Mouse (Mus musculus) liver, embryonic 16.5 days (tissue): Measurements from ENCODE around the gene Gh. TPM values are rescaled to one million over a fixed set of nuclear protein-coding genes. Genes with fewer than 3 reads are reported as not detected.

Experiments
- ATAC-seq: fragments of 200-750 bp; cut with Nextera tagmentation; 2 replicates; pipeline ENCODE4 v1.8.0; 2017; ENCODE audit warnings: low read depth, mild to moderate bottlenecking, moderate number of reproducible peaks, moderate library complexity
- H3K27ac ChIP-seq: fragments of 300-500 bp; sonication (generic); 2 replicates; pipeline ENCODE4 v1.5.1; 2014; ENCODE audit warnings: mild to moderate bottlenecking, low read length
- H3K27me3 ChIP-seq: fragments of 300-500 bp; sonication (generic); 2 replicates; pipeline ENCODE4 v1.6.1; 2014; ENCODE audit warnings: low read depth, low read length, mixed read lengths; ENCODE audit not compliant: control insufficient read depth, insufficient read depth
- H3K36me3 ChIP-seq: fragments of 300-500 bp; sonication (generic); 2 replicates; pipeline ENCODE4 v1.6.1; 2014; ENCODE audit warnings: mild to moderate bottlenecking; ENCODE audit not compliant: control insufficient read depth, insufficient read depth
- H3K4me1 ChIP-seq: fragments of 300-500 bp; sonication (generic); 2 replicates; pipeline ENCODE4 v1.6.1; 2014; ENCODE audit warnings: low read depth, low read length, mixed read lengths; ENCODE audit not compliant: control insufficient read depth
- H3K4me2 ChIP-seq: fragments of 300-500 bp; sonication (generic); 2 replicates; pipeline ENCODE4 v1.6.1; 2014; ENCODE audit warnings: low read depth, low read length, mixed read lengths
- H3K4me3 ChIP-seq: fragments of 300-500 bp; sonication (generic); 2 replicates; pipeline ENCODE4 v1.5.1; 2014; ENCODE audit warnings: low read depth, mild to moderate bottlenecking, low read length
- H3K9ac ChIP-seq: fragments of 300-500 bp; sonication (generic); 2 replicates; pipeline ENCODE4 v1.6.1; 2014; ENCODE audit warnings: low read depth, low read length
- H3K9me3 ChIP-seq: fragments of 300-500 bp; sonication (generic); replicated peaks from 2 replicates; pipeline ENCODE4 v1.6.1; 2016; ENCODE audit warnings: low read length; ENCODE audit not compliant: control insufficient read depth
- WGBS: fragments of 180-500 bp; shearing (Covaris S2); extraction: QIAGEN DNeasy Blood & Tissue Kit; methylation state at CpG from one replicate; pipeline ENCODE4 v1.1.7; 2014; ENCODE audit not compliant: insufficient replicate concordance; 5-methylcytosine and 5-hydroxymethylcytosine counted together
- polyA plus RNA-seq: library from polyadenylated mRNA; unstranded; fragments of >200 nt; fragmentation: Nextera tagmentation; extraction: Ambion mirVana; gene quantifications from 2 replicates; pipeline ENCODE4 v1.2.1, GENCODE M21; 2015

Gene Gh
- polyA plus RNA-seq, 1 experiment from 2014 or later: not detected

- WGBS: 58% methylated on average over 6 of the region's 6 CpGs
- no peak overlapping the region for H3K27ac ChIP-seq
- H3K4me2 ChIP-seq: no peak overlapping the region
- no peak overlapping the region for H3K4me3 ChIP-seq
- no peaks in the 10 kb centered on the region for H3K27me3 ChIP-seq
- no peak overlapping the region for H3K9ac ChIP-seq
- H3K4me1 ChIP-seq: no peaks in the 10 kb centered on the region
- ATAC-seq: no peak
- no peaks in the 10 kb centered on the region for H3K36me3 ChIP-seq
- no peaks in the 10 kb centered on the region for H3K9me3 ChIP-seq
Observed at GRCm38 (mm10) chr11:106282452-106282851, 19.2 kb downstream of the Gh start.

GRCm38 (mm10) chr11:106276454-106276853, 25.2 kb downstream of the Gh start, which contains the start of gene Tcam1:
Gene Tcam1, plus strand, starts transcription at chr11:106276672.
- H3K4me2 ChIP-seq: 0 out of 2 replicates have a peak within 1 kb of the TSS, but pooled peaks have one; percentile 29
- no peak within 1 kb of the TSS for H3K9ac ChIP-seq
- H3K4me3 ChIP-seq: no peak within 1 kb of the TSS
- WGBS: 4% methylated on average over 25 of the region's 25 CpGs
- H3K9me3 ChIP-seq: no peaks in the 10 kb centered on the region
- H3K27ac ChIP-seq: no peak within 1 kb of the TSS
- no peaks in the 10 kb centered on the region for H3K27me3 ChIP-seq
- no peaks in the 10 kb centered on the region for H3K36me3 ChIP-seq
- ATAC-seq: no peak
- H3K4me1 ChIP-seq: peaks cover 22% of the 10 kb centered on the region

- ATAC-seq: no peak
- 72% methylated on average over 7 of the region's 7 CpGs for WGBS
- Histone ChIP-seq H3K9ac (no peak overlapping the region), H3K4me2 (no peak overlapping the region), H3K27ac (no peak overlapping the region), H3K4me3 (no peak overlapping the region), H3K27me3 (no peaks in the 10 kb centered on the region), H3K36me3 (no peaks in the 10 kb centered on the region), H3K4me1 (peaks cover 33% of the 10 kb centered on the region), H3K9me3 (no peaks in the 10 kb centered on the region)
Observed at GRCm38 (mm10) chr11:106274971-106275411, 26.7 kb downstream of the Gh start.

- WGBS: 64% methylated on average over 1 of the region's 1 CpGs
- H3K9me3 ChIP-seq: no peaks in the 10 kb centered on the region
- H3K36me3 ChIP-seq: no peaks in the 10 kb centered on the region
- no peaks in the 10 kb centered on the region for H3K27me3 ChIP-seq
- no peak overlapping the region for H3K4me3 ChIP-seq
- H3K4me1 ChIP-seq: peaks cover 35% of the 10 kb centered on the region
- H3K27ac ChIP-seq: no peak overlapping the region
- no peak for ATAC-seq
- H3K9ac ChIP-seq: no peak overlapping the region
- no peak overlapping the region for H3K4me2 ChIP-seq
Observed at GRCm38 (mm10) chr11:106274374-106274773, 27.3 kb downstream of the Gh start.

- H3K4me1 ChIP-seq: peaks cover 41% of the 10 kb centered on the region
- no peaks in the 10 kb centered on the region for H3K9me3 ChIP-seq
- H3K27ac ChIP-seq: no peak overlapping the region
- no peaks in the 10 kb centered on the region for H3K36me3 ChIP-seq
- no peaks in the 10 kb centered on the region for H3K27me3 ChIP-seq
- 80% methylated on average over 6 of the region's 6 CpGs for WGBS
- peak overlapping the region; percentile 96; the same call in 1 of the 2 replicates for H3K4me2 ChIP-seq
- no peak for ATAC-seq
- 0 out of 2 replicates have a peak overlapping the region, but pooled peaks have one; percentile 93 for H3K4me3 ChIP-seq
- H3K9ac ChIP-seq: no peak overlapping the region
Observed at GRCm38 (mm10) chr11:106273811-106274210, 27.9 kb downstream of the Gh start.

- WGBS: 6% methylated on average over 16 of the region's 16 CpGs
- no peaks in the 10 kb centered on the region for H3K36me3 ChIP-seq
- H3K4me3 ChIP-seq: peak overlapping the region; percentile 93
- peak overlapping the region; percentile 96 for H3K4me2 ChIP-seq
- peak; percentile 1; the same call in 1 of the 2 replicates for ATAC-seq
- H3K27me3 ChIP-seq: no peaks in the 10 kb centered on the region
- H3K9ac ChIP-seq: peak overlapping the region; percentile 70
- H3K4me1 ChIP-seq: peaks cover 46% of the 10 kb centered on the region
- peak overlapping the region; percentile 86 for H3K27ac ChIP-seq
- H3K9me3 ChIP-seq: no peaks in the 10 kb centered on the region
Observed at GRCm38 (mm10) chr11:106273311-106273684, 28.4 kb downstream of the Gh start.

- H3K4me1 ChIP-seq: peaks cover 49% of the 10 kb centered on the region
- no peaks in the 10 kb centered on the region for H3K36me3 ChIP-seq
- H3K27me3 ChIP-seq: no peaks in the 10 kb centered on the region
- ATAC-seq: peak; percentile 93
- H3K27ac ChIP-seq: peak within 1 kb of the TSS; percentile 92
- WGBS: under 1% methylated on average over 71 of the region's 72 CpGs
- peak within 1 kb of the TSS; percentile 90 for H3K9ac ChIP-seq
- H3K4me2 ChIP-seq: peak within 1 kb of the TSS; percentile 96
- H3K9me3 ChIP-seq: no peaks in the 10 kb centered on the region
- peak within 1 kb of the TSS; percentile 93 for H3K4me3 ChIP-seq
Observed at GRCm38 (mm10) chr11:106272644-106273310, 28.9 kb downstream of the Gh start, which contains the start of gene Smarcd2. Gene Smarcd2, minus strand, starts transcription at chr11:106272972.

GRCm38 (mm10) chr11:106271794-106272643, 29.6 kb downstream of the Gh start:
- Histone ChIP-seq H3K36me3 (0 out of 2 replicates have a peak, but pooled peaks cover 1% of the 10 kb centered on the region), H3K9me3 (no peaks in the 10 kb centered on the region), H3K9ac (peak overlapping the region; percentile 90), H3K4me1 (peaks cover 49% of the 10 kb centered on the region), H3K4me3 (peak overlapping the region; percentile 93), H3K27ac (peak overlapping the region; percentile 92), H3K27me3 (no peaks in the 10 kb centered on the region), H3K4me2 (peak overlapping the region; percentile 67)
- peak; percentile 37 for ATAC-seq
- whole genome bisulfite sequencing: under 1% methylated on average over 37 of the region's 41 CpGs
